ENCODE assay signal across 16 mouse cellular contexts in the genomic region with DNA sequence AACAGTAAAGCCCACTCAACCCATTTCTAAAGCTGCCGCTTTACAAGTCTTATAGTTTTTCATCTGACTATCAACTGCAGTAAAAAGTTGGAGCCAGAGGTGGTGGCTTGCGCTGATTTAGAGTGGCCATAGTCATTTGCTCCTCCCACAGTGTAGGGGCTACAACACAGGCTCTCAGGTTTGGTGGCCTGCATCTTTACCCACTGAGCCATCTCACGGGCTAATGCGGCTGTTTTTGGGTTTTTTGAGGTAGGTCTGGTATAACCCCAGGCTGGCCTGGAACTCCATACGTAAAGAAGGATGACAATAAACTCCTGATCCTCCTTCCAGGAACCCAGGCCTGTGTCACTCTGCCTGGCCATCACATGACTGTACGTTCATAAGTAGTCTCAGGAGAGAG.
"Had no signal": no experiment of that assay in that cellular context is flagged by ENCODE, and none has a peak within 500 bp of the region (broad histone marks: within the 10 kb centered on the region; RNA-seq: fewer than 3 reads in every experiment).

No protein-coding gene starts in this region.

- DNase-seq: lung, adult 18-20 months; lung, embryonic 14.5 days; lung, postnatal 10 days; lung, postnatal 4 days; midbrain, embryonic 14.5 days; retina, postnatal 1 day; right cerebral cortex, adult 18-20 months; right cerebral cortex, postnatal 25 days; right cerebral cortex, postnatal 4 days; spleen, adult 18-20 months; thymus, adult 18-20 months; thymus, postnatal 14 days; thymus, postnatal 36 days had no signal

- H3K27ac ChIP-seq: neural tube, embryonic 13.5 days; neural tube, embryonic 15.5 days had no signal

- H3K36me3 ChIP-seq: midbrain, embryonic 10.5 days; neural tube, embryonic 13.5 days; neural tube, embryonic 15.5 days had no signal

- H3K27me3 ChIP-seq: neural tube, embryonic 13.5 days; neural tube, embryonic 15.5 days had no signal
